Mouse (Mus musculus) NIH3T3 (cell line): Measurements from ENCODE around the gene Wwp2.
A peak's percentile ranks its signal among the peaks of the same experiment; 100 is the strongest.

Experiments
- DNase-seq: peaks from one replicate; pipeline ENCODE4 v3.0.0-alpha.2; 2012; ENCODE audit warnings: low read depth

Gene Wwp2

GRCm38 (mm10) chr8:107510204-107510603, 74.0 kb downstream of the Wwp2 start:
- DNase-seq = no peak

- DNase-seq = no peak
These were observed 74.6 kb downstream of the Wwp2 start for GRCm38 (mm10) chr8:107510766-107511165.

GRCm38 (mm10) chr8:107513249-107513648, 77.1 kb downstream of the Wwp2 start:
- no peak for DNase-seq

GRCm38 (mm10) chr8:107514949-107515721, 79.0 kb downstream of the Wwp2 start:
- peak; percentile 24 for DNase-seq

GRCm38 (mm10) chr8:107518726-107519125, 82.6 kb downstream of the Wwp2 start:
- no peak for DNase-seq

GRCm38 (mm10) chr8:107519860-107520259, 83.7 kb downstream of the Wwp2 start:
- peak; percentile 78 for DNase-seq

- no peak for DNase-seq
These were observed 85.8 kb downstream of the Wwp2 start for GRCm38 (mm10) chr8:107521788-107522554.

- no peak for DNase-seq
These were observed 86.3 kb downstream of the Wwp2 start for GRCm38 (mm10) chr8:107522555-107522833.

GRCm38 (mm10) chr8:107524535-107524934, 88.4 kb downstream of the Wwp2 start:
- no peak for DNase-seq

GRCm38 (mm10) chr8:107528786-107529185, 92.6 kb downstream of the Wwp2 start:
- DNase-seq = no peak

- DNase-seq = no peak
These were observed 101.3 kb downstream of the Wwp2 start for GRCm38 (mm10) chr8:107537472-107537871.

GRCm38 (mm10) chr8:107540623-107541022, 104.5 kb downstream of the Wwp2 start:
- no peak for DNase-seq

- DNase-seq = peak; percentile 36
These were observed 105.2 kb downstream of the Wwp2 start for GRCm38 (mm10) chr8:107541369-107541768.

GRCm38 (mm10) chr8:107542151-107542550, 106.0 kb downstream of the Wwp2 start:
- DNase-seq = peak; percentile 48

GRCm38 (mm10) chr8:107543714-107544113, 107.5 kb downstream of the Wwp2 start:
- DNase-seq = no peak

- no peak for DNase-seq
These were observed 108.0 kb downstream of the Wwp2 start for GRCm38 (mm10) chr8:107544211-107544610.

GRCm38 (mm10) chr8:107544651-107545174, 108.5 kb downstream of the Wwp2 start:
- DNase-seq = peak; percentile 90

- peak; percentile 40 for DNase-seq
These were observed 109.5 kb downstream of the Wwp2 start for GRCm38 (mm10) chr8:107545621-107546152.

GRCm38 (mm10) chr8:107546154-107546553, 110.0 kb downstream of the Wwp2 start:
- DNase-seq = no peak

GRCm38 (mm10) chr8:107546817-107547216, 110.7 kb downstream of the Wwp2 start:
- no peak for DNase-seq

- no peak for DNase-seq
These were observed 116.1 kb downstream of the Wwp2 start for GRCm38 (mm10) chr8:107552234-107552633.

- no peak for DNase-seq
These were observed 119.1 kb downstream of the Wwp2 start for GRCm38 (mm10) chr8:107555231-107555630.

- no peak for DNase-seq
These were observed 120.4 kb downstream of the Wwp2 start for GRCm38 (mm10) chr8:107556511-107556936.
